Mouse (Mus musculus): ENCODE data around the gene Capns2.

GRCm38 (mm10) chr8:92902981-92903380 is 1.8 kb downstream of the Capns2 start:
- no peak for TF ChIP-seq CTCF (IDR thresholded peaks at IDR 0.05; ENCODE audit: borderline replicate concordance, control insufficient read depth, extremely low read depth, insufficient read depth, low read length, poor library complexity)
- TF ChIP-seq POLR2A (IDR thresholded peaks at IDR 0.05; ENCODE audit: control insufficient read depth, extremely low read depth, insufficient read depth, low read length, poor library complexity): no peak

Data from thymus, adult 2 months (tissue).